Mouse (Mus musculus): ENCODE results near the gene Spaca3. TPM values are rescaled to one million over a fixed set of nuclear protein-coding genes. Genes with fewer than 3 reads are reported as not detected.

The Spaca3 gene
- polyA plus RNA-seq (2012; ENCODE audit: insufficient read depth, insufficient read length, low replicate concordance, missing spikeins): not detected in 2 replicates

DNA sequence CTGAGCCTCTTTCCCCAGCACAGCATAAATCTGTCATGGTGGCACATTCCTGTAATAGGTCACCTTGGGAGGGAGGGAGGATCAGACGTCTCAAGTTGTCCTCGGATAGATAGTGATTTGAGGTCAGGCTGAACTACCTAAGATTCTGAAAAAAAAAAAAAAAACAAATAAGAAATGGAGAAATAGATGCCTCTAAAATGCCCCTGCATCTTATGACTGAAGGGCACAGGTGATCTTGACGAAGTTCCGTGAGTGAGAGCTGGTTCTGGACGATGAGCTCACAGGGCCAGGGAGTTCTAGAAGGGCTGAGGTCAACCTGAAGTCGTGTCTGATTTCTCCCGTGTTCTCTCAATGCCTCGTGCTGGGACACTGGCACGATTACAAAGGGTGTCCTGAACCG is at the start of gene Spaca3:
Spaca3 (plus strand) TSS at position 301 of the 400 bp plus-strand sequence.
- H3K27ac ChIP-seq (ENCODE audit: insufficient read depth, low read depth, low read length): no peak within 1 kb of the TSS
- WGBS: 82% methylated on average over 10 of the region's 10 CpGs
- H3K4me3 ChIP-seq (ENCODE audit: insufficient read depth, low read depth, low read length): no peak within 1 kb of the TSS
- H3K4me1 ChIP-seq (ENCODE audit: control insufficient read depth, insufficient read depth, low read length): peaks cover 3% of the 10 kb centered on the region; the same call in 1 of the 2 replicates
- TF ChIP-seq CTCF (IDR thresholded peaks at IDR 0.05; ENCODE audit: insufficient read depth, low read depth, low read length): no peak
- no peak for TF ChIP-seq POLR2A (IDR thresholded peaks at IDR 0.05; ENCODE audit: insufficient read depth, low read depth, low read length)

DNA sequence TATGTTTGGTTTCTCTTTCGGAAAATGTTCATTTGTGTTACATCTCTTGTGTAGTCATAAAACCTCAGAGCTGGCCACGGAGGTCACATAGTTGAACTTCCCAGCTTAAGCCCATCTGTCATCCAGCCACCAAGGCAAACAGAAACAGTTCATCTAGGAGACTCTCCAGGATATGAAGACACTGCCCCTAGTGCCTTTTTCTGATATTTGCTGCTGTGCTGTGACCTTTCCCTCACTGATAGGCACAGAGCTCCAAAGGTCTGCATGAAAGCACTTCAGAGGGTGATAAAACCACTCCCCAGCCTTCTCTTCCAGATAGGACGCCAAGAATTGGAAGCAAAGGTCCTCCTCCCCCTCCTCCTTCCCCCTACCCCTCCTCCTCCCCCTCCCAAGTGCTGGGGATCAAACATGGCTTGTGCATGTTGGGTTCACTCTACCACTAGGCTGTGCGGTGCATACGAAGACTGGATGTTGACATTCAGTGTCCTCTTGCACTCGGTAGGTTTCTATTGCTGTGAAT is 49.6 kb upstream of the Spaca3 start:
- Histone ChIP-seq H3K4me1 (ENCODE audit: control insufficient read depth, insufficient read depth, low read length) (peaks cover 9% of the 10 kb centered on the region), H3K4me3 (ENCODE audit: insufficient read depth, low read depth, low read length) (no peak overlapping the region), H3K27ac (ENCODE audit: insufficient read depth, low read depth, low read length) (no peak overlapping the region)
- TF ChIP-seq POLR2A (IDR thresholded peaks at IDR 0.05; ENCODE audit: insufficient read depth, low read depth, low read length) (no peak), CTCF (IDR thresholded peaks at IDR 0.05; ENCODE audit: insufficient read depth, low read depth, low read length) (no peak)
- 89% methylated on average over 6 of the region's 6 CpGs for WGBS

DNA sequence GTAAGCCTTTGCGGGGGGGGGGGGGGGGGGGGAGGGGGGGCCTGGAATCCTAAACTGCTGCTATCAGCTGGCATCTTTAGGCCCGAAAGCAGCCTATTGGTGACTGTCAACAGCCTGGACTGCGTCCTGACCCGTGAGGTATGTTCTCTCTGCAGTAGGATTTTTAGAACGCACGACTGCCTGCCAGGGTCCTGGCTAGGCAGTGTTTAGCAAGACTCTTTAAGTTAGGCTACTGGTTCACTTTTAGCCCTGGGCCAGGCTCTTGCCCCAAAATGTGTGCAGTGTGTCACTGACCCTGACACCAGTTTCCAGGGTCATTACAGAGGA is 48.5 kb upstream of the Spaca3 start:
- no peak overlapping the region for H3K27ac ChIP-seq (ENCODE audit: insufficient read depth, low read depth, low read length)
- 67% methylated on average over 6 of the region's 6 CpGs for WGBS
- TF ChIP-seq CTCF (IDR thresholded peaks at IDR 0.05; ENCODE audit: insufficient read depth, low read depth, low read length): no peak
- no peak for TF ChIP-seq POLR2A (IDR thresholded peaks at IDR 0.05; ENCODE audit: insufficient read depth, low read depth, low read length)

DNA sequence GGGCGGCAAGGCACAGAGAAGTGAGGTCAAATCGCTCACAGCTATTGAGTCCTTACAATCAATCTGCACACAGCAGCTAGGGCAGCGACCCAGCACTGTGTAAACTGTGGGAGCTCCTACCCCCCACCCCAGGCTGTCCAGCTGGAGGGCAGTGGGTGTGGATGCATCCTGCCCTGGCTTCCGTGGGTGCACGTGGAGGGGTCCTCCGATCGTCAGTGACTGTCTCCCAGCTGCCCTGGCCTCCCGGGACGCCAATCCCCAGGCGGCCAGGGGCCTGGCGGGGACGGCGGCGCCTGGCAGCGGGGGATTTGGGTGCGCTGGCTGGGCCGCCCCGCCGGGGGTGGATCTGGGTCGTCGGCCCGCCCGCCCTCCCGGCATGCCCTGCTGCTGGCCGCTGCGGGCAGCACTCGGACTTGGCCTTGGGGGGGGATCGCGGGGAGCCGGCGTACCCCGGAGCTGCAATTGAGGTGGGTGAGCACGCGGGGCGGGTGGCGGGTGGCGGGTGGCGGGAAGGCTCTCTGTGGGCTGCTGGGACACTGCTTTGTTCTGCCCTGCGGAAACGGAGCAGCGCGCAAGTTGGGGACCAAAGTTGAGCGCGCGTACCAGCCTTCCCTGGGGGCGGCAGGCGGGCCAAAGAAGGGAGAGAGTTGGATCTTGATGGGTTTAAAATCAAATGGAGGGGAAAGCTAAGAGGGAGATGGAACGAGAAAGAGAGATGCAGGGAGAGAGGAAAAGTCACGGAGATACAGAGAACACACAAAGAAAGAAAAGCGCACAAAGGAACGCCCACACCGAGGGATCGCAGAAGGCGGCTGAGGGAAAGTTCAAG is 48.0 kb upstream of the Spaca3 start, which contains the start of gene Tmem98:
Tmem98 (plus strand) TSS at position 183 of the 829 bp plus-strand sequence.
- H3K4me1 ChIP-seq (ENCODE audit: control insufficient read depth, insufficient read depth, low read length): peaks cover 9% of the 10 kb centered on the region
- peak within 1 kb of the TSS; percentile 45 for H3K4me3 ChIP-seq (ENCODE audit: insufficient read depth, low read depth, low read length)
- WGBS: 3% methylated on average over 54 of the region's 54 CpGs
- H3K27ac ChIP-seq (ENCODE audit: insufficient read depth, low read depth, low read length): no peak within 1 kb of the TSS
- TF ChIP-seq CTCF (IDR thresholded peaks at IDR 0.05; ENCODE audit: insufficient read depth, low read depth, low read length) (no peak), POLR2A (IDR thresholded peaks at IDR 0.05; ENCODE audit: insufficient read depth, low read depth, low read length) (no peak)

More for the DNA sequence above, 48.5 kb upstream of the Spaca3 start:
- peak overlapping the region; percentile 45; the same call in 1 of the 2 replicates for H3K4me3 ChIP-seq (ENCODE audit: insufficient read depth, low read depth, low read length)
- H3K4me1 ChIP-seq (ENCODE audit: control insufficient read depth, insufficient read depth, low read length): peaks cover 9% of the 10 kb centered on the region

DNA sequence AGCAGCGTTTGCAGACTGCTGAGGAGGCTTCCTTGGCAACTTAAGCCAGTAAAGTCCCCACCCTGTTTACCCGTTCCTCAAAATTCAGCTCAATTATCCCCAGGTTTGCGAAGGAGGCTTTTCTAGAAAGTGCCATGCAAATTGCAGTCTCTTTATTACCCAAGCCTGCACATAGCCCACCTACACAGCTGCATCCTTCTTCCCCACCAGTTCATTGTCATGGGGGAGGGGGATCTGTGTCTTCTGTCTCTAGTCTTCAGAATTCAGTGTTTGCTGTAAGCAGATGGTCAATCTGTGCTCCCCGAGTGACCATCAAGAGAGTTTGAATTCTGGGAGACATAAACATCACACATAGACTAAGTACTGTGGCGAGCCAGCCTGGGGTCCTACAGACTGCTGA is 47.0 kb upstream of the Spaca3 start:
- TF ChIP-seq POLR2A (IDR thresholded peaks at IDR 0.05; ENCODE audit: insufficient read depth, low read depth, low read length) (no peak), CTCF (IDR thresholded peaks at IDR 0.05; ENCODE audit: insufficient read depth, low read depth, low read length) (no peak)
- H3K4me3 ChIP-seq (ENCODE audit: insufficient read depth, low read depth, low read length): no peak overlapping the region; the same call in 1 of the 2 replicates
- no peak overlapping the region for H3K27ac ChIP-seq (ENCODE audit: insufficient read depth, low read depth, low read length)

DNA sequence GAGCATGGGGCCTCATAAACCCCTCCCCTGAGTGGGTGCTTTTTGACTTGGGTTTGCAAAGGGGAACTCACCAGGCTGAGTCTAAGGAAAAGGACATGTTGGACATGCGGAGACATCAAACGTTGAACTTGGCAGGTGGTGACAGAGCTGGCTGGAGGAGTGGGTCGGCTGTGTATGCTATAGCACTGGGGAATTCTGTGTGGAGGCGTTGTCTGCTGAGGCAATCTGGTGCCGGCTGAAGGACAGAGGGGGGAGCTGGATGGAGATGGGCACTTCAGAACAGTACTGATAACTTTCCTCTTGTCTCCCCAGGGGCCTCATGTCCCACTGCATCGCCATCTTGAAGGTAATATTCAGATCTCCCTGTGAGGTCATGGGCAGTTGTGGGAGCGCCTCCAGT is 42.8 kb upstream of the Spaca3 start:
- TF ChIP-seq POLR2A (IDR thresholded peaks at IDR 0.05; ENCODE audit: insufficient read depth, low read depth, low read length): no peak
- TF ChIP-seq CTCF (IDR thresholded peaks at IDR 0.05; ENCODE audit: insufficient read depth, low read depth, low read length): no peak
- Histone ChIP-seq H3K4me1 (ENCODE audit: control insufficient read depth, insufficient read depth, low read length) (peaks cover 13% of the 10 kb centered on the region), H3K27ac (ENCODE audit: insufficient read depth, low read depth, low read length) (no peak overlapping the region), H3K4me3 (ENCODE audit: insufficient read depth, low read depth, low read length) (no peak overlapping the region)
- 91% methylated on average over 7 of the region's 7 CpGs for WGBS

More for the DNA sequence above, 47.0 kb upstream of the Spaca3 start:
- H3K4me1 ChIP-seq (ENCODE audit: control insufficient read depth, insufficient read depth, low read length): peaks cover 9% of the 10 kb centered on the region
- WGBS: 26% methylated on average over 5 of the region's 5 CpGs

DNA sequence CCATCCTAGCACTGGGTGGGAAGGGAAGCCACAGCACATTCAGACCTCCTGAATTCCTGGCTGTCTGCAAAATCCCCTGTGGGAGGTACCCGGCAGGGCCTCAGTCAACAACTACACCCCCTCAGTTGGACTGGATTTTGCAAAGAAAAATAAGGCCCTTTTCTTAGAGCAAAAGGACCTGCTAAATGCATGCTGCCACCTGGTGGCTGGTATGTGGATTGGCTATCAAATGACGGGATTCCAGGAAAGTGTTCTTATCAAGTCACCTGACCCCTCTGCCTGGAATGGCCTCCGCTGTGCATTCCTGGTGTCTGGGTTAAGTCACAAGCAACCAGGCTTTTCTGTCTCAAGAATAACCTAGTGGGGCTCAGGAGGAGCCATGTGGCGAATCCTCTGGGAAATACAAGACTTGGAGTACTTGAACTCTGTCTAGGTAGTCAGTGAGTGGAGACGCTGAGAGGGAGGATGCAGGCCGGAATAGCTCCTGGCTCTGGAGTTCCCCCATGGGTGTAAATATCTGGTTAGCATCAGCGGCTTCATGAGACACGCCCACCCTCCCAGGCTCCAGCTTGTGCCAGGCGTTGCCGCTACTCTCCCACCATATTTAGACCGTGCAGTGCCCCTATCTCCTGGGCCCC is 40.0 kb upstream of the Spaca3 start:
- TF ChIP-seq POLR2A (IDR thresholded peaks at IDR 0.05; ENCODE audit: insufficient read depth, low read depth, low read length) (no peak), CTCF (IDR thresholded peaks at IDR 0.05; ENCODE audit: insufficient read depth, low read depth, low read length) (peak; percentile 43)
- 41% methylated on average over 11 of the region's 11 CpGs for WGBS
- H3K27ac ChIP-seq (ENCODE audit: insufficient read depth, low read depth, low read length): no peak overlapping the region
- no peak overlapping the region for H3K4me3 ChIP-seq (ENCODE audit: insufficient read depth, low read depth, low read length)
- H3K4me1 ChIP-seq (ENCODE audit: control insufficient read depth, insufficient read depth, low read length): peaks cover 10% of the 10 kb centered on the region

DNA sequence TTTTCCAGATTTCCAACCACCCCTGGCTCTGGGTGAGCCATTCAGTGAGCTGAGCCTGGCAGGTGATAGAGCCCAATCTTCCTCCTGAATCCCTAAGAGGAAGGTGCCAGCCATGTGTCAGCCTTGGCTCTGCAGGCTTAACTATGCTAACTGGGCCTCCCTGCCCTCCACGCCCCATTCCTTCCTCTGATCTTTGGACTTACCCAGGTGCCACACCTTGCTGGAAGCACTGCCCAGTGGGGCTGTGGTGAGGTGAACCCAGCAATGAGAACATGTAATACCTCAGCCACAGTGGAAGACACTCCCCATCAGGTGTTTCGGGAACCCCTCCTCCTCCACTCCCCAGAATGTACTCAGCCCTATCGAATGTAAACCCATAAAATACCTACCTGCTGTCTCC is 38.1 kb upstream of the Spaca3 start:
- WGBS: 94% methylated on average over 3 of the region's 3 CpGs
- TF ChIP-seq CTCF (IDR thresholded peaks at IDR 0.05; ENCODE audit: insufficient read depth, low read depth, low read length) (no peak), POLR2A (IDR thresholded peaks at IDR 0.05; ENCODE audit: insufficient read depth, low read depth, low read length) (no peak)
- peaks cover 10% of the 10 kb centered on the region for H3K4me1 ChIP-seq (ENCODE audit: control insufficient read depth, insufficient read depth, low read length)
- no peak overlapping the region for H3K4me3 ChIP-seq (ENCODE audit: insufficient read depth, low read depth, low read length)
- H3K27ac ChIP-seq (ENCODE audit: insufficient read depth, low read depth, low read length): no peak overlapping the region

DNA sequence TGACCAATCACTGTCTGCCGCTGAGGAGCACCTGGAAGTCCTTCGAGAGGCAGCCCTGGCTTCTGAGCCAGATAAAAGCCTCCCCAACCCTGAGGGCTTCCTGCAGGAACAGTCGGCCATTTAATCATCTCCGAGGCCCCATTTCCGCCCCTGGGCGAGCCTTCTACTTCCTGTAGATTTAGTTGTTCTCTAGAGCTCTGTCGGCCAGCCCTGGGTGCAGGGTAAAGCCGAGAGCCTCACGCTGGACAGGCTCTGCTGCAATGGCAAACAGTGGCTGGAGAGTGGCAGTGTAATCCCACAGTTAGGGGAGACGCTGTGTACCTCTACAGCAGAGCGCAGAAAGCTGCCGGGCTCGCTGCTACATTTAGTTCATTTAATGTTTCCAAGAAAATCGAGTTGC is 36.9 kb upstream of the Spaca3 start:
- Histone ChIP-seq H3K27ac (ENCODE audit: insufficient read depth, low read depth, low read length) (no peak overlapping the region), H3K4me1 (ENCODE audit: control insufficient read depth, insufficient read depth, low read length) (peaks cover 10% of the 10 kb centered on the region), H3K4me3 (ENCODE audit: insufficient read depth, low read depth, low read length) (no peak overlapping the region)
- no peak for TF ChIP-seq POLR2A (IDR thresholded peaks at IDR 0.05; ENCODE audit: insufficient read depth, low read depth, low read length)
- 0 out of 2 replicates have a peak, but pooled peaks have one; percentile 16 for TF ChIP-seq CTCF (IDR thresholded peaks at IDR 0.05; ENCODE audit: insufficient read depth, low read depth, low read length)
- 60% methylated on average over 14 of the region's 14 CpGs for WGBS

Data from olfactory bulb, adult 2 months (tissue).